Mouse (Mus musculus) bone marrow, adult 2 months (tissue): Measurements from ENCODE around the gene Miga2. TPM values are rescaled to one million over a fixed set of nuclear protein-coding genes. Genes with fewer than 3 reads are reported as not detected.
"Not testable (repeated sequence)": the region's sequence is repeated elsewhere in the genome, so short reads cannot be mapped to it uniquely, and the experiment has no call there.

Source experiments
- H3K27ac ChIP-seq: fragments of 200-500 bp; 2 replicates; pipeline ENCODE4 v1.5.1; 2012; ENCODE audit warnings: low read depth, mild to moderate bottlenecking, control low read depth, inconsistent platforms, low read length; ENCODE audit not compliant: control insufficient read depth, poor library complexity, insufficient read depth
- H3K4me1 ChIP-seq: fragments of 200-500 bp; 2 replicates; pipeline ENCODE4 v1.6.1; 2011; ENCODE audit warnings: low read length; ENCODE audit not compliant: control insufficient read depth, insufficient read depth
- H3K4me3 ChIP-seq: fragments of 200-500 bp; replicated peaks from 2 replicates; pipeline ENCODE3; 2011; ENCODE audit warnings: mild to moderate bottlenecking, low read depth, low read length, control low read depth; ENCODE audit not compliant: control insufficient read depth
- CTCF ChIP-seq: fragments of 200-500 bp; IDR thresholded peaks from 2 replicates; pipeline ENCODE4 v1.5.1; 2011; ENCODE audit warnings: low read length, control low read depth; ENCODE audit not compliant: control insufficient read depth, insufficient read depth
- POLR2A ChIP-seq: fragments of 200-500 bp; IDR thresholded peaks from 2 replicates; pipeline ENCODE4 v1.6.1; 2011; ENCODE audit warnings: low read depth, mild to moderate bottlenecking, control low read depth, low read length, borderline replicate concordance; ENCODE audit not compliant: control insufficient read depth
- WGBS: fragments of 180-500 bp; shearing (Covaris S2); methylation state at CpG from one replicate; pipeline ENCODE4 v1.1.7; 2018; 5-methylcytosine and 5-hydroxymethylcytosine counted together
- polyA plus RNA-seq: library from polyadenylated mRNA; stranded (reverse); fragments of >200 nt; gene quantifications from 2 replicates; pipeline ENCODE4 v1.2.4, GENCODE M21; 2011; ENCODE audit warnings: low replicate concordance; ENCODE audit not compliant: missing spikeins, insufficient read depth, insufficient read length

Miga2 gene
- polyA plus RNA-seq, 1 experiment = 8.5 TPM

- H3K4me1 ChIP-seq = no peaks in the 10 kb centered on the region; the same call in 1 of the 2 replicates
- TF ChIP-seq CTCF (no peak), POLR2A (peak; percentile 99)
- WGBS = under 1% methylated on average over 67 of the region's 67 CpGs
- peak within 1 kb of the TSS; percentile 99 for H3K4me3 ChIP-seq
- peak within 1 kb of the TSS; percentile 89 for H3K27ac ChIP-seq
Measured at GRCm38 (mm10) chr2:30415936-30416648, 52.1 kb downstream of the Miga2 start, which contains the start of gene Ptpa. Gene Ptpa (plus strand): TSS chr2:30416039.

GRCm38 (mm10) chr2:30416649-30416965 lies 52.6 kb downstream of the Miga2 start:
- Histone ChIP-seq H3K4me3 (peak overlapping the region; percentile 99), H3K27ac (peak overlapping the region; percentile 89), H3K4me1 (no peaks in the 10 kb centered on the region; the same call in 1 of the 2 replicates)
- TF ChIP-seq CTCF (no peak), POLR2A (no peak)
- 1% methylated on average over 7 of the region's 7 CpGs for WGBS

- Histone ChIP-seq H3K4me3 (peak overlapping the region; percentile 50), H3K27ac (peak overlapping the region; percentile 33)
- not testable (repeated sequence) for H3K4me1 ChIP-seq
- 26% methylated on average over 6 of the region's 6 CpGs for WGBS
Measured at GRCm38 (mm10) chr2:30417154-30417553, 53.1 kb downstream of the Miga2 start.

- 47% methylated on average over 5 of the region's 5 CpGs for WGBS
- H3K4me3 ChIP-seq = peak overlapping the region; percentile 58
- H3K4me1 ChIP-seq = no peaks in the 10 kb centered on the region; the same call in 1 of the 2 replicates
- TF ChIP-seq CTCF = no peak
- no peak for TF ChIP-seq POLR2A
- H3K27ac ChIP-seq = peak overlapping the region; percentile 94
Measured at GRCm38 (mm10) chr2:30417595-30418165, 53.6 kb downstream of the Miga2 start.

GRCm38 (mm10) chr2:30418259-30418658 lies 54.2 kb downstream of the Miga2 start:
- H3K27ac ChIP-seq = peak overlapping the region; percentile 79
- H3K4me3 ChIP-seq = peak overlapping the region; percentile 50

GRCm38 (mm10) chr2:30419112-30419511 lies 55.1 kb downstream of the Miga2 start:
- Histone ChIP-seq H3K27ac (peak overlapping the region; percentile 28; the same call in 1 of the 2 replicates), H3K4me3 (peak overlapping the region; percentile 27), H3K4me1 (no peaks in the 10 kb centered on the region; the same call in 1 of the 2 replicates)
- WGBS = 59% methylated on average over 10 of the region's 10 CpGs
- TF ChIP-seq POLR2A (no peak), CTCF (no peak)

More at GRCm38 (mm10) chr2:30418259-30418658, 54.2 kb downstream of the Miga2 start:
- no peaks in the 10 kb centered on the region; the same call in 1 of the 2 replicates for H3K4me1 ChIP-seq
- no peak for TF ChIP-seq POLR2A
- no peak for TF ChIP-seq CTCF
- WGBS = 81% methylated on average over 6 of the region's 6 CpGs

- no peaks in the 10 kb centered on the region; the same call in 1 of the 2 replicates for H3K4me1 ChIP-seq
Measured at GRCm38 (mm10) chr2:30421432-30421831, 57.4 kb downstream of the Miga2 start.

GRCm38 (mm10) chr2:30429156-30429555 lies 65.1 kb downstream of the Miga2 start:
- no peak for TF ChIP-seq CTCF
- no peak for TF ChIP-seq POLR2A
- no peak overlapping the region for H3K27ac ChIP-seq
- H3K4me3 ChIP-seq = no peak overlapping the region
- H3K4me1 ChIP-seq = no peaks in the 10 kb centered on the region

More at GRCm38 (mm10) chr2:30421432-30421831, 57.4 kb downstream of the Miga2 start:
- 79% methylated on average over 4 of the region's 4 CpGs for WGBS
- TF ChIP-seq POLR2A (no peak), CTCF (no peak)
- Histone ChIP-seq H3K4me3 (no peak overlapping the region), H3K27ac (no peak overlapping the region)

Other genes with a start within 250 kb of the Miga2 start
- 12.3 and 24.8 TPM in 2 replicates for gene Zer1, start 239.6 kb upstream of the Miga2 start, polyA plus RNA-seq
- gene Tbc1d13, start 230.5 kb upstream of the Miga2 start, polyA plus RNA-seq = 17.1 and 27.3 TPM in 2 replicates
- gene Endog, start 192.7 kb upstream of the Miga2 start, polyA plus RNA-seq = 4.6 and 8.6 TPM in 2 replicates
- 11.0 and 24.6 TPM in 2 replicates for gene Spout1, start 185.8 kb upstream of the Miga2 start, polyA plus RNA-seq
- gene Kyat1, start 158.4 kb upstream of the Miga2 start, polyA plus RNA-seq = 4.2 and 6.5 TPM in 2 replicates
- gene Lrrc8a, start 126.5 kb upstream of the Miga2 start, polyA plus RNA-seq = 7.1 and 11.5 TPM in 2 replicates
- 2.5 TPM in 1 of 2 replicates, not detected in the other for gene Gm28035, start 123.7 kb upstream of the Miga2 start, polyA plus RNA-seq
- 15.4 and 23.0 TPM in 2 replicates for gene Phyhd1, start 98.0 kb upstream of the Miga2 start, polyA plus RNA-seq
- 8.7 TPM in 1 of 2 replicates, not detected in the other for gene Gm28038, start 83.2 kb upstream of the Miga2 start, polyA plus RNA-seq
- gene Dolk, start 77.9 kb upstream of the Miga2 start, polyA plus RNA-seq = 4.6 and 8.1 TPM in 2 replicates
- 9.5 and 27.3 TPM in 2 replicates for gene Nup188, start 77.8 kb upstream of the Miga2 start, polyA plus RNA-seq
- gene Sh3glb2, start 4.9 kb upstream of the Miga2 start, polyA plus RNA-seq = 27.2 and 50.0 TPM in 2 replicates
- gene Dolpp1, start 28.0 kb downstream of the Miga2 start, polyA plus RNA-seq = 30.0 and 40.3 TPM in 2 replicates
- 28.6 and 37.9 TPM in 2 replicates for gene Crat, start 51.6 kb downstream of the Miga2 start, polyA plus RNA-seq
- 199 and 273 TPM in 2 replicates for gene Ptpa, start 51.8 kb downstream of the Miga2 start, polyA plus RNA-seq
- 0.84 and 1.1 TPM in 2 replicates for gene Ier5l, start 110.0 kb downstream of the Miga2 start, polyA plus RNA-seq
- 1.9 TPM in 1 of 2 replicates, not detected in the other for gene Cstad, start 230.8 kb downstream of the Miga2 start, polyA plus RNA-seq